Mouse (Mus musculus) induced T-regulatory cell, adult 2 months (primary cell): Measurements from ENCODE around the gene Wfdc12.
"Not testable (repeated sequence)": the region's sequence is repeated elsewhere in the genome, so short reads cannot be mapped to it uniquely, and the experiment has no call there.

Source experiments
- DNase-seq: peaks from one replicate; pipeline ENCODE4 v3.0.0-alpha.2; 2012; ENCODE audit warnings: low read depth

Gene Wfdc12

GRCm38 (mm10) chr2:164190576-164190975, at the start of gene Wfdc12:
Gene Wfdc12 (minus strand): TSS chr2:164190608.
- no peak for DNase-seq

GRCm38 (mm10) chr2:164238366-164238765, 48.0 kb upstream of the Wfdc12 start, which contains the start of gene Svs2:
Gene Svs2 (minus strand): TSS chr2:164238466.
- DNase-seq = no peak

GRCm38 (mm10) chr2:164232671-164233070, 42.3 kb upstream of the Wfdc12 start:
- no peak for DNase-seq

DNA sequence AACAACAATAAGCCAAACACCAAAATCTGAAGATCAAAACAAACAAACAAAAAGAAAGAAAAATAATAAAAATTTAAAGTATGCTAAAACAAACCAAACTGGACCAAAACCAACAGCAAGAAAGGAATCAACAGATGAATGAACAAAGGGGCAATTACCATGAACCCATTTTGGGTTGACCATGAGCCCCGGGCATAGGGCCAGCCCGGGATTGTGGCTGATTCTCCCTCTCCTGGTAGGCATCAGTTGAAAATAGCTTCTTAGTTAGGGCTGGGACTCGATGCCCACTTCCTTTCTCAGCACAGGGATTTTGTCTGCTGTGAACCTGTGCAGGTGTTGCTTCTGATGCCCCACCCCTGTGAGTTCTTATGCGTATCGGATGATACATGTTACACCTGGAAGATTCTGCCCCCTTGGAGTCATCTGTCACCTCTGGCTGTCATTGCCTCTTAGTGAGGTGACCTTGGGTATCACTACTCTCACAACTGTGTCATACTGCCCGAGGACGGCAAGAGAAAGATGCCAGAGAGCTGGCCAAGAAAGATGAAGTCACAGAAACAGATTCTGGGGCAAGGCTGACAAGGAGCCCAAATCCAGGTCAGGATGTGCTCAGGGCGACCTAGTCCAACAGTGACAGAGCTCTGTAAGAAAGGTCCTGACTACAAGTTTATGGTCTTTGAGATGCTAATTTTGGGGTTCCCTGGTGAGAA, 38.1 kb upstream of the Wfdc12 start:
- no peak for DNase-seq

GRCm38 (mm10) chr2:164221522-164221921, 31.1 kb upstream of the Wfdc12 start, which contains the start of gene Wfdc15b:
Gene Wfdc15b (minus strand): TSS chr2:164221660.
- DNase-seq = no peak

DNA sequence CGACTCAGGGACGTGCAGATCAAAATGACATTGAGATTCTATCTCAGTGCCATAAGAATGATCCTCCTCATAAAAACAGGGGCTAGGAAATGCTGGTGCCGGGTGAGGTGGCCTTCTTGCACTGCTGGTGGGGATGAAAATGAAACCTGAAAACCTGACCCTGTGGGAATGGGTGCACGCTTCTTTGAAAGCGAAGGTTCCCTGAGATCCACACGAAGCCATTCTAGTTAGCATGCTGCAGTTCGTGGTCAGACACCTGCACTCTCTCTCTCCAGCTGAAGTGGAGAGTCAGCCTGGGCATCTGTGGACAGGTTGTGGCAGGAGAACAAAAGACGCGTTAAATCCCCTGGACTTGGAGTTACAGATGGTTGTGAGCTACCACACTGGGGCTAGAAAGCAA, 28.9 kb upstream of the Wfdc12 start:
- DNase-seq = no peak

DNA sequence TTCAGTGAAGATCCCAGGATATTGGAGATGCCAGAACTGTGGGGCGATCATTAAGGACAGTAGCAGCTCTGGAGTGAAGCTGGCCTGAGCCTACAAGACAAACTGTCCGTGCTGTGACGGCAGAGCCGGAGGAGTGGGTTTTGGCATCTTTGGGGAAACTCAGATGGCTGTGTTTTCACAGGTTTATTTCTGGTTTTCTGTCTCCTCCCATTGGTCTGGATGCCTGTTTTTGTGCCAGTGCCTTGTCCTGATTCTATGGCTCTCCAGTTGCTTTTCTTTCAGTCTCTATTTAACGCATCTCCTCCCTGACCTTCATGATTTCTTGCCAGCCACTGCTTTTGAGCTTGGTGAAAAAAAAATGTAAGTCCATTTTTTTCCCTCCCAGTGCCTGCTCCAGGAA, 22.3 kb upstream of the Wfdc12 start:
- no peak for DNase-seq

GRCm38 (mm10) chr2:164210892-164211291, 20.5 kb upstream of the Wfdc12 start:
- DNase-seq = peak; percentile 74

- no peak for DNase-seq
Measured at GRCm38 (mm10) chr2:164206676-164207075, 16.3 kb upstream of the Wfdc12 start.

DNA sequence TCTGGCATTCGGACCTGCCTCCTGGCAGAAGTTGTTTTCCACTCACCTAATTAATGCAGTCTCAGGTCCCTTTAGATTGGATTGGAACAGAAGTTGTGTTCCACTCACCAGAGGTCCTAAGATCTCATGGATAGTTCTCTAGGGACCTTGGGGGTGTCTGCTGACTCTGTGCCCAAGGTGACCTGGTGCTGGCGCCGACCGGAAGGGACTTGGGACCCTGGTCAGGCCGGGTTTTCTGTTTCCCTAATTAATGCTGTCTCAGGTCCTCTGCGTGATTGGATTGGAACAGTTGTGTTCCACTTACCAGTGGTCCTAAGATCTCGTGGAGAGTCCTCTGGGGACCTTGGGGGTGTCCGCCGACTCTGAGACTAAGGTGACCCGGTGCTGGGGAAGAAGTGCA, 15.6 kb upstream of the Wfdc12 start:
- not testable (repeated sequence) for DNase-seq

DNA sequence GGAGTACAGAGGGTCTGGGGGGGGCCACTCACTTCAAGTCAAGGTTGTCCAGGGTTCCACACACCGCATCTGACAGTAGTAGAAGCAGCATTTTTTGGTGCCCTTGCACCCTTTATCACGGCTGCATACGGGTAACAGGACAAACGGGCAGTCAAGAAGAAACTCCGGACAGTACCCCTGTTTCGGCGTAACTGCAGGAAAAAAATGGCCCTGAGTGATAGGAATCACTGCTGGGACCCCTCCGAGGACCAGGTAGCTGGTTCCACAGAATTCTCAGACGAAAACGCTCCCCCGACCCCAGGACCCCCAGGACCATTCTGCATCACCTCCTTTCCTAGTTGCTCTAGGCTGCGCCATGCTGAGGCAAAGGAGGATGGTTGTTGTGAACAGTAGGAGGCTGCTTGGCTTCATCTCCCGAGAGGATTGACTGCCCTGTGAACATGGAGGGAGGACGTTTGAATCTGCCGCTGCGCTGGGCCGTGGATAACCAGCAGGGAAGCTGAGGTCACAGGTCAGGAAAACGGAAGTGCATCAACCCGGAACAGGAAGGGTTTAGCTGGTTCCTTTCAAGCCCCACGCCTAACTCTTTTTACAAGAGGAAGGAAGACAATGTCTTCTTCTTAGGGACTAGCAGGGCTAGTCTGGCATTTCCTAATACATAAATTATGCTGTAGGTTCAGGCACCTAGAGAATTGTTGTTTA, 9.4 kb upstream of the Wfdc12 start, which contains the start of gene Wfdc15a:
TSS of gene Wfdc15a (minus strand) at position 505 of the 702 bp plus-strand sequence.
- no peak for DNase-seq

GRCm38 (mm10) chr2:164196700-164196990, 6.2 kb upstream of the Wfdc12 start:
- DNase-seq = no peak

GRCm38 (mm10) chr2:164195971-164196699, 5.7 kb upstream of the Wfdc12 start:
- no peak for DNase-seq

- no peak for DNase-seq
Measured at GRCm38 (mm10) chr2:164194959-164195630, 4.7 kb upstream of the Wfdc12 start.

DNA sequence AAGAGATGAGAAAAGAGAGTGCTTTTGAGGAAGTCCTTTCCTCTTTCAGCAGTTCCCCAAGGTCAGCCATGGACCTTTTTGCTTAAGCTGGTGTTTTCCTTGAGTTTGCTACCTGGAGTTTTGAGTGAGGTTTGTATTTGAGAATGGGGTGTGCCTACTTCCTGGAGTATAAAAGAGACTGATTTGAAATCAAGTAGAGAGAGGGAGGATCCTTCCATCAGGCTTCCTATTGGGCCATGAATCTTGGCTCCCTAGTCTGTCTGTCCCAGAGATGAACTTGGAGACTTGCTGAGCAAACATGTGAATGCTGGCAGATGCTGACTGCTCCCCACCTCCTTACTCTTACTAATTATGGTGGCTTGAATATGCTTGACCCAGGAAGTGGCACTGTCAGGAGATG, 1.9 kb upstream of the Wfdc12 start:
- no peak for DNase-seq

GRCm38 (mm10) chr2:164188722-164189121, 1.7 kb downstream of the Wfdc12 start:
- DNase-seq = peak; percentile 62

GRCm38 (mm10) chr2:164184145-164184719, 6.2 kb downstream of the Wfdc12 start:
- DNase-seq = peak; percentile 52

- no peak for DNase-seq
Measured at GRCm38 (mm10) chr2:164183340-164183739, 7.1 kb downstream of the Wfdc12 start.

DNA sequence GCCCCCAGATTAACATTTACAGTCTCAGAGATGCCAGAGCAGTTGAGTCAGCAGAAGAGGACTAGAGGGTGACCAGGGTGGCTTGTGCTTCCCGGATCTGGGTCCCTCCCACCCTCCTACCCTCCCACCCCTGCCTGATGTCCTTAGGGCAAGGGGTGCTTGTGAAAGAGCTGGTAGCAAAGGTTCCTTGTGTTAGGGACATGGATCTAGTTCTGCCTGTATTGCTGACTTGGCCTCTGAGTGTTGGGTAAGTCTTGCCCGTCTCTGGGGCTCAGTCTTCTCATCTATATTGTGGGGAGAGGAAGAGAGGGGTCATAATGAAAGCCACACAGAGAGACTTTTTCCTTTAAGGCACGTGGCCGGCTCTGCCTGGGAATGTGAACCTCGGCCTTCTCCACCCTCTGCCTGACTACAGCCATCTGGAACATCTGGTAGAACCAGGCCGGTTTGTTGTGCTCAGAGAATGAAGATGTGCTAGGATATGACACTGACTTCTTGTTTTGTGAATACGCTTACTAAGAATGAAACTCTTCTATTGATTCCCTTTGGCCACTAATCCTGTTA, 7.6 kb downstream of the Wfdc12 start, which contains the start of gene Wfdc5:
TSS of gene Wfdc5 (minus strand) at position 51 of the 564 bp plus-strand sequence.
- DNase-seq = no peak

GRCm38 (mm10) chr2:164180770-164181169, 9.6 kb downstream of the Wfdc12 start:
- no peak for DNase-seq

DNA sequence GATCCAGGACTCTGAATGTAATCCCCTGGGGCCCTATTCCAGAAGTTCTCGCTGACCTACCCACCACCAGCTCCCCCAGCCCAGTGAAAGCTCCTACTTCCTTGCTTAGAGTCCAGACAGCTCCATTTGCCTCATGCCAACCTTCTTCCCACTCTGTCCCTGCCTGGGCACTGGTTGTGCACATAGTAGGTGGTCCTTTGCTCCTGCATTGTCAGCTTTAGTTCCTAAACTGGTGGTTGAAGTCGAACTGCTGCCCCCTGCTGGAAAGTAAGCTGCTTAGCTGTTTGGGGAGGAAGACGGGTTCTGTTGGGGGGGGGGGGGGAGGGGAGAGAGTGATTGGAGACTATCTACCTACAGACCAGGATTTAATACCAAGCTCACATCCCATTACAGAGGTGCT, 10.3 kb downstream of the Wfdc12 start:
- peak; percentile 70 for DNase-seq
